Mouse (Mus musculus) urinary bladder, postnatal 14 days (tissue): ENCODE measurements around the gene Galntl6.
A peak's percentile ranks its signal among the peaks of the same experiment; 100 is the strongest.

Experiments used
- DNase-seq: peaks from one replicate; pipeline ENCODE4 v3.0.0; 2021; ENCODE audit warnings: low spot score

The Galntl6 gene

GRCm38 (mm10) chr8:58912196-58912839 lies at the start of gene Galntl6:
TSS of gene Galntl6 (minus strand) at chr8:58912640.
- no peak for DNase-seq

- DNase-seq = no peak
Observed at GRCm38 (mm10) chr8:58957195-58957739, 44.8 kb upstream of the Galntl6 start.

GRCm38 (mm10) chr8:58943773-58944172 lies 31.3 kb upstream of the Galntl6 start:
- DNase-seq = no peak

- DNase-seq = no peak
Observed at GRCm38 (mm10) chr8:58931066-58931465, 18.6 kb upstream of the Galntl6 start.

GRCm38 (mm10) chr8:58915142-58915541 lies 2.7 kb upstream of the Galntl6 start:
- DNase-seq = no peak

- DNase-seq = no peak
Observed at GRCm38 (mm10) chr8:58913640-58913968, 1.2 kb upstream of the Galntl6 start.

- DNase-seq = peak; percentile 3
Observed at GRCm38 (mm10) chr8:58912840-58913639, 600 bp upstream of the Galntl6 start.

GRCm38 (mm10) chr8:58911677-58912076 lies 763 bp downstream of the Galntl6 start, which contains the start of gene BC030500:
TSS of gene BC030500 (plus strand) at chr8:58911755.
- DNase-seq = no peak

- no peak for DNase-seq
Observed at GRCm38 (mm10) chr8:58904465-58904864, 8.0 kb downstream of the Galntl6 start.

GRCm38 (mm10) chr8:58895960-58896359 lies 16.5 kb downstream of the Galntl6 start:
- DNase-seq = no peak

GRCm38 (mm10) chr8:58890591-58890990 lies 21.8 kb downstream of the Galntl6 start:
- no peak for DNase-seq

GRCm38 (mm10) chr8:58886405-58886804 lies 26.0 kb downstream of the Galntl6 start:
- no peak for DNase-seq

GRCm38 (mm10) chr8:58824347-58824746 lies 88.1 kb downstream of the Galntl6 start:
- DNase-seq = no peak

GRCm38 (mm10) chr8:58805190-58805589 lies 107.2 kb downstream of the Galntl6 start:
- no peak for DNase-seq

- DNase-seq = no peak
Observed at GRCm38 (mm10) chr8:58801847-58802246, 110.6 kb downstream of the Galntl6 start.

GRCm38 (mm10) chr8:58753769-58754168 lies 158.7 kb downstream of the Galntl6 start:
- no peak for DNase-seq

- DNase-seq = no peak
Observed at GRCm38 (mm10) chr8:58737963-58738362, 174.5 kb downstream of the Galntl6 start.

GRCm38 (mm10) chr8:58691761-58692160 lies 220.7 kb downstream of the Galntl6 start:
- no peak for DNase-seq

GRCm38 (mm10) chr8:58677847-58678450 lies 234.5 kb downstream of the Galntl6 start:
- DNase-seq = no peak

- DNase-seq = no peak
Observed at GRCm38 (mm10) chr8:58669075-58669474, 243.4 kb downstream of the Galntl6 start.

- no peak for DNase-seq
Observed at GRCm38 (mm10) chr8:58660019-58660418, 252.4 kb downstream of the Galntl6 start.

- DNase-seq = no peak
Observed at GRCm38 (mm10) chr8:58655631-58656030, 256.8 kb downstream of the Galntl6 start.

GRCm38 (mm10) chr8:58606451-58606850 lies 306.0 kb downstream of the Galntl6 start:
- DNase-seq = no peak
